ENCODE assay signal across 8 mouse cellular contexts in the genomic region with DNA sequence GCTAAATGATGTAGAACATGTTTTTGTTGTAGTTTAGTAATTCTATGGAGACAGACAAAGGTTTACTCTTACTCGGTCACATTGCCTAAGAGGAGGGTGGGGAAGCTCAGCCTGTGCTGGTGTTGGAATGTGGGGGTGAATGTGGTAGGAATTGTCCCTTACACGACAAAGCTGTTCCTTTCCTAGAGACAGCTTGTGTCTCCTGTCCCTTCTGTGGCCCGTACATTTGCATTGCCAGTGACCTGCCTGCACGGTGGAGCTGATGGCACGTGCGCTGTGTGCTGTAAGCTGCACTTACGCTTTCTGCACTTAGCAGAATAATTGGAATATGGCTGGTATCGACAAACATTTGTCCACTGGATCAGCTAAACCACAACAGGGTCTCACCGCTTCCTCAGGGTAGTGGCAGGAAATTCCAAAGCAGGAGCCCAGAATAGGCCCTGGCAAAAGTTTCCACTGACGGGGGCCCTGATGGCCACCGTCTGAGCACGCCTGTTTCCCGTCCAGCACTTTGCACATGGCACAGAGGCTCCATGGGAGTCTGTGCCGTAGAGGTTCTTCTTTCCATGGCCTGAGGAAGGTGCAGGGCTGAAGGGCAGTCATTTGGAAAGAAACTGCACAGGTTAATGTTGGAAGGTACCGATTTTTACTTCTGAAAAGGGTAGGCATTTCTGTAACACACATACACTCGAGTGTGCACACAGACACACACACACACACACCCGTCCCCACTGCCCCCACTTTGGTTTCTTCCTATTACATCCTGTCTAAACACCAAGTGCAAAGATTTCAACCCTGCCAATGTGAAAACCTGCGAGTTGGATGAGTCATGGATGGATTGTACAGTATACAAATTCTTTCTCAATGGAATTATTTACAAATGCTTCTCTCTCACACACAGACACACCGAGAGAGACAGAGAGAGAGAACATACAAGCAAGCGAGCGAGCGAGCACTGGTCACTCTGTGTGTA. TPM values are rescaled to one million over a fixed set of nuclear protein-coding genes. Genes with fewer than 3 reads are reported as not detected.
DNase-seq lines count a peak whose midpoint lies in the region; ATAC-seq and TF ChIP-seq lines count a peak whose summit lies in the region.
"Had no signal": no experiment of that assay in that cellular context is flagged by ENCODE, and none has a peak within 500 bp of the region (broad histone marks: within the 10 kb centered on the region; RNA-seq: fewer than 3 reads in every experiment).

No protein-coding gene starts in this region.

- WGBS in midbrain, embryonic 11.5 days = 81% methylated on average over 22 of the region's 22 CpGs
- WGBS in midbrain, postnatal 0 days = 74% methylated on average over 22 of the region's 22 CpGs
- WGBS in heart, embryonic 10.5 days = 50% methylated on average over 22 of the region's 22 CpGs

- no peaks in the 10 kb centered on the region for H3K36me3 ChIP-seq in midbrain, embryonic 11.5 days (ENCODE audit: control insufficient read depth, insufficient read depth, low read length)
- no peaks in the 10 kb centered on the region for H3K36me3 ChIP-seq in midbrain, postnatal 0 days (ENCODE audit: insufficient read depth, low read length)
- no peaks in the 10 kb centered on the region for H3K36me3 ChIP-seq in heart, embryonic 10.5 days

- no peak for TF ChIP-seq CTCF in midbrain, postnatal 0 days (IDR thresholded peaks at IDR 0.05)

- H3K4me1 ChIP-seq in midbrain, embryonic 11.5 days (ENCODE audit: control insufficient read depth, insufficient read depth, low read length) = no peaks in the 10 kb centered on the region
- no peaks in the 10 kb centered on the region for H3K4me1 ChIP-seq in midbrain, postnatal 0 days (ENCODE audit: insufficient read depth, low read length)
- H3K4me1 ChIP-seq in heart, embryonic 10.5 days = peaks cover 17% of the 10 kb centered on the region

- H3K9ac ChIP-seq in midbrain, embryonic 11.5 days (ENCODE audit: low read length) = no peak overlapping the region
- no peak overlapping the region for H3K9ac ChIP-seq in midbrain, postnatal 0 days (replicated peaks; ENCODE audit: low read length, poor library complexity, severe bottlenecking)

- H3K9me3 ChIP-seq in midbrain, embryonic 11.5 days (ENCODE audit: control insufficient read depth, low read length) = no peaks in the 10 kb centered on the region
- no peaks in the 10 kb centered on the region for H3K9me3 ChIP-seq in midbrain, postnatal 0 days (ENCODE audit: low read length)
- no peaks in the 10 kb centered on the region for H3K9me3 ChIP-seq in heart, embryonic 10.5 days

- H3K27me3 ChIP-seq in midbrain, embryonic 11.5 days (ENCODE audit: control insufficient read depth, insufficient read depth, low read length) = no peaks in the 10 kb centered on the region
- H3K27me3 ChIP-seq in midbrain, postnatal 0 days (ENCODE audit: insufficient read depth, low read length) = no peaks in the 10 kb centered on the region
- H3K27me3 ChIP-seq in heart, embryonic 10.5 days (ENCODE audit: insufficient read depth, poor library complexity, severe bottlenecking) = no peaks in the 10 kb centered on the region

- no peak overlapping the region for H3K4me2 ChIP-seq in midbrain, embryonic 11.5 days
- no peak overlapping the region for H3K4me2 ChIP-seq in midbrain, postnatal 0 days (ENCODE audit: low read depth, low read length, poor library complexity, severe bottlenecking)

- DNase-seq in midbrain, embryonic 11.5 days (ENCODE audit: low spot score, missing footprints) = peak; percentile 73
- DNase-seq in midbrain, postnatal 0 days (ENCODE audit: low spot score) = no peak
- DNase-seq in heart, embryonic 10.5 days (ENCODE audit: low spot score) = no peak
- peak; percentile 42 to 60 for DNase-seq in kidney, postnatal 25 days
- DNase-seq in spleen, postnatal 10 days (ENCODE audit: low spot score in 2 of 2) = no peak
- no peak for DNase-seq in spleen, postnatal 36 days (ENCODE audit: low spot score in 2 of 2)

- no peak overlapping the region for H3K4me3 ChIP-seq in midbrain, embryonic 11.5 days (ENCODE audit: low read depth, low read length)
- no peak overlapping the region for H3K4me3 ChIP-seq in midbrain, postnatal 0 days (ENCODE audit: low read depth, low read length)
- 0 out of 2 replicates have a peak overlapping the region, but pooled peaks have one; percentile 27 for H3K4me3 ChIP-seq in heart, embryonic 10.5 days
- H3K4me3 ChIP-seq: myocyte had no signal

- H3K27ac ChIP-seq in midbrain, embryonic 11.5 days (ENCODE audit: low read depth, low read length) = no peak overlapping the region
- H3K27ac ChIP-seq in midbrain, postnatal 0 days (ENCODE audit: low read depth, low read length) = no peak overlapping the region
- H3K27ac ChIP-seq in heart, embryonic 10.5 days = peak overlapping the region; percentile 87

- no peak for ATAC-seq in midbrain, embryonic 11.5 days (ENCODE audit: low FRiP score)
- no peak for ATAC-seq in midbrain, postnatal 0 days (ENCODE audit: low FRiP score)
- ATAC-seq in erythroid progenitor cell, adult 5-6 weeks (replicated peaks; ENCODE audit: low FRiP score, poor library complexity, severe bottlenecking) = no peak

RNA-seq across cellular contexts. Expression of gene Sertad2, which starts 51.5 kb away (rescaled TPM):
- 19.3 and 19.4 TPM in 2 replicates for polyA plus RNA-seq in midbrain, embryonic 11.5 days (2014; fragmentation: Nextera tagmentation; extraction: Ambion mirVana)
- 15.2 and 16.9 TPM in 2 replicates for total RNA-seq in midbrain, postnatal 0 days (2014; rRNA removed)
- 31.4 and 31.5 TPM in 2 replicates for polyA plus RNA-seq in midbrain, postnatal 0 days (2015; fragmentation: Nextera tagmentation; extraction: Ambion mirVana)
- 33.7 and 34.1 TPM in 2 replicates for polyA plus RNA-seq in heart, embryonic 10.5 days (2016; fragmentation: Nextera tagmentation; extraction: Ambion mirVana)
- total RNA-seq in erythroid progenitor cell, adult 5-6 weeks (2015; ENCODE audit: low replicate concordance) = 46.1 and 61.6 TPM in 2 replicates
- 53.1 and 54.3 TPM in 2 replicates for total RNA-seq in erythroid progenitor cell, adult 5-6 weeks (2017; ENCODE audit: low replicate concordance)

Comparison
In these comparisons a context has a peak if more than half of its experiments do, and no peak if none do; other contexts are left out.
1. DNase-seq: peak in midbrain, embryonic 11.5 days (single experiment) and kidney, postnatal 25 days (2 of 2); none in midbrain, postnatal 0 days (single experiment), heart, embryonic 10.5 days (single experiment), spleen, postnatal 10 days (0 of 2) and spleen, postnatal 36 days (0 of 2).